In genomic region chr6:93715181-93716180, GRCm38 (mm10) we compare ENCODE assay signal across 8 mouse cellular contexts.
DNase-seq lines count a peak whose midpoint lies in the region; ATAC-seq and TF ChIP-seq lines count a peak whose summit lies in the region.

No protein-coding gene starts in this region.

- H3K27ac ChIP-seq in layer of hippocampus, adult 2 months, result peak overlapping the region; percentile 85
- no peak overlapping the region for H3K27ac ChIP-seq in embryonic facial prominence, embryonic 13.5 days
- H3K27ac ChIP-seq in intestine, embryonic 14.5 days (ENCODE audit: low read depth), result no peak overlapping the region
- H3K27ac ChIP-seq in midbrain, postnatal 0 days (ENCODE audit: low read depth, low read length), result peak overlapping the region; percentile 51

- no peaks in the 10 kb centered on the region for H3K9me3 ChIP-seq in embryonic facial prominence, embryonic 13.5 days
- H3K9me3 ChIP-seq in intestine, embryonic 14.5 days (ENCODE audit: control insufficient read depth, low read length), result no peaks in the 10 kb centered on the region
- no peaks in the 10 kb centered on the region for H3K9me3 ChIP-seq in midbrain, postnatal 0 days (ENCODE audit: low read length)

- peaks cover 34% of the 10 kb centered on the region for H3K27me3 ChIP-seq in embryonic facial prominence, embryonic 13.5 days
- 0 out of 2 replicates have a peak, but pooled peaks cover 5% of the 10 kb centered on the region for H3K27me3 ChIP-seq in intestine, embryonic 14.5 days (replicated peaks; ENCODE audit: control insufficient read depth, insufficient read depth, low read length)
- H3K27me3 ChIP-seq in midbrain, postnatal 0 days (ENCODE audit: insufficient read depth, low read length), result no peaks in the 10 kb centered on the region

- WGBS in embryonic facial prominence, embryonic 13.5 days, result 29% methylated on average over 24 of the region's 24 CpGs
- 35% methylated on average over 24 of the region's 24 CpGs for WGBS in intestine, embryonic 14.5 days
- WGBS in midbrain, postnatal 0 days, result 25% methylated on average over 23 of the region's 24 CpGs

- H3K4me1 ChIP-seq in embryonic facial prominence, embryonic 13.5 days, result peaks cover 35% of the 10 kb centered on the region
- H3K4me1 ChIP-seq in intestine, embryonic 14.5 days (replicated peaks; ENCODE audit: control insufficient read depth, insufficient read depth, low read length), result peaks cover 14% of the 10 kb centered on the region
- H3K4me1 ChIP-seq in midbrain, postnatal 0 days (ENCODE audit: insufficient read depth, low read length), result peaks cover 19% of the 10 kb centered on the region

- no peak for TF ChIP-seq CTCF in layer of hippocampus, adult 2 months (conservative IDR thresholded peaks at IDR 0.05)
- no peak for TF ChIP-seq CTCF in midbrain, postnatal 0 days (IDR thresholded peaks at IDR 0.05)

- no peak for DNase-seq in layer of hippocampus, adult 2 months (ENCODE audit: low spot score in 2 of 2)
- no peak for DNase-seq in layer of hippocampus, adult 9-10 months (ENCODE audit: low spot score)
- DNase-seq in intestine, embryonic 14.5 days (ENCODE audit: low spot score), result no peak
- DNase-seq in midbrain, postnatal 0 days (ENCODE audit: low spot score), result peak; percentile 33
- DNase-seq in right cerebral cortex, postnatal 10 days (ENCODE audit: low spot score in 2 of 2), result no peak
- no peak for DNase-seq in adrenal gland, adult 18-20 months (ENCODE audit: low spot score in 2 of 2)
- DNase-seq in urinary bladder, adult 2 months (ENCODE audit: low spot score), result no peak

- peak overlapping the region; percentile 54 for H3K4me2 ChIP-seq in embryonic facial prominence, embryonic 13.5 days
- H3K4me2 ChIP-seq in intestine, embryonic 14.5 days (ENCODE audit: low read length), result peak overlapping the region; percentile 41
- H3K4me2 ChIP-seq in midbrain, postnatal 0 days (ENCODE audit: low read depth, low read length, poor library complexity, severe bottlenecking), result peak overlapping the region; percentile 67

- H3K36me3 ChIP-seq in embryonic facial prominence, embryonic 13.5 days, result 0 out of 2 replicates have a peak, but pooled peaks cover 4% of the 10 kb centered on the region
- H3K36me3 ChIP-seq in intestine, embryonic 14.5 days (ENCODE audit: control insufficient read depth, insufficient read depth, low read length), result no peaks in the 10 kb centered on the region
- no peaks in the 10 kb centered on the region for H3K36me3 ChIP-seq in midbrain, postnatal 0 days (ENCODE audit: insufficient read depth, low read length)

- H3K4me3 ChIP-seq in layer of hippocampus, adult 2 months, result peak overlapping the region; percentile 53
- peak overlapping the region; percentile 25 for H3K4me3 ChIP-seq in embryonic facial prominence, embryonic 13.5 days
- H3K4me3 ChIP-seq in intestine, embryonic 14.5 days (ENCODE audit: low read depth, low read length), result no peak overlapping the region
- H3K4me3 ChIP-seq in midbrain, postnatal 0 days (ENCODE audit: low read depth, low read length), result peak overlapping the region; percentile 40

- 0 out of 2 replicates have a peak overlapping the region, but pooled peaks have one; percentile 11 for H3K9ac ChIP-seq in embryonic facial prominence, embryonic 13.5 days
- H3K9ac ChIP-seq in intestine, embryonic 14.5 days (ENCODE audit: low read length), result no peak overlapping the region
- peak overlapping the region; percentile 54 for H3K9ac ChIP-seq in midbrain, postnatal 0 days (replicated peaks; ENCODE audit: low read length, poor library complexity, severe bottlenecking)

- no peak for ATAC-seq in embryonic facial prominence, embryonic 13.5 days (ENCODE audit: insufficient number of reproducible peaks, insufficient read depth, low FRiP score, low TSS enrichment, low read depth)
- no peak for ATAC-seq in intestine, embryonic 14.5 days (replicated peaks; ENCODE audit: low FRiP score, low TSS enrichment, low read depth)
- ATAC-seq in midbrain, postnatal 0 days (ENCODE audit: low FRiP score), result no peak

Comparison
In these comparisons a context has a peak if more than half of its experiments do, and no peak if none do; other contexts are left out.
1. H3K27ac ChIP-seq: peak in layer of hippocampus, adult 2 months (single experiment) and midbrain, postnatal 0 days (single experiment); none in embryonic facial prominence, embryonic 13.5 days (single experiment) and intestine, embryonic 14.5 days (single experiment).
2. Peak in every context shown above with its lines, with median percentiles within 50 percentile points of each other: H3K4me2 ChIP-seq.